In the genomic region with DNA sequence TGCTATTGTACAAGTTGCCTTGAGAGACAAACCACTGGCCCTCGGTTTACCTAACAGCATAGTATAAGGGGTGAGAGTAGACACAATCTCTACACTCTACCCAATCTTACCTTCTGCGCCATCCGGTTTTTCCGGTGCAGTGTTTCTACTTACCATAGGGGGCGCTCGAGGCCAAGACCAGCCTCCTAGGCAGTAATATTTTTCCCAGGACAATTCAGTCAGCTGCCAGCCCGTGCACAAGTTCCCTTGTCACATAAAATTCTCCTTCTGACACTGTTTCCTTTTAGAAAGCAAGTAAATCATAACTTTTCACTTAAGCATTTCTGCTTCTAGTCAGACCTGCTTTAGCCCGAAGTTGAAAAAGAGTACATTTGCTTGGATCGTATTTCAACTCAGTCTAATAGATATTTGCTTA, we compare ENCODE assay signal across 8 mouse cellular contexts.
DNase-seq lines count a peak whose midpoint lies in the region; ATAC-seq and TF ChIP-seq lines count a peak whose summit lies in the region.

No protein-coding gene starts in this region.

- ATAC-seq in hindbrain, embryonic 13.5 days (ENCODE audit: low FRiP score): no peak
- peak; percentile 76 for ATAC-seq in lung, postnatal 0 days

- H3K4me3 ChIP-seq in hindbrain, embryonic 13.5 days: no peak overlapping the region
- peak overlapping the region; percentile 27; the same call in 1 of the 2 replicates for H3K4me3 ChIP-seq in lung, postnatal 0 days (ENCODE audit: low read depth, low read length)

- 49% methylated on average over 9 of the region's 9 CpGs for WGBS in hindbrain, embryonic 13.5 days
- WGBS in lung, postnatal 0 days: 29% methylated on average over 9 of the region's 9 CpGs

- peak; percentile 83 for TF ChIP-seq CTCF in lung, postnatal 0 days (IDR thresholded peaks at IDR 0.05)

- H3K4me1 ChIP-seq in hindbrain, embryonic 13.5 days (replicated peaks): no peaks in the 10 kb centered on the region
- H3K4me1 ChIP-seq in lung, postnatal 0 days (ENCODE audit: insufficient read depth, low read depth, low read length): peaks cover 2% of the 10 kb centered on the region; the same call in 1 of the 2 replicates

- H3K27ac ChIP-seq in hindbrain, embryonic 13.5 days: no peak overlapping the region
- no peak overlapping the region for H3K27ac ChIP-seq in lung, postnatal 0 days (ENCODE audit: low read length)

- H3K9me3 ChIP-seq in hindbrain, embryonic 13.5 days: no peaks in the 10 kb centered on the region
- H3K9me3 ChIP-seq in lung, postnatal 0 days (ENCODE audit: low read length): no peaks in the 10 kb centered on the region

- no peak for TF ChIP-seq EP300 in lung, postnatal 0 days (IDR thresholded peaks at IDR 0.05)

- no peaks in the 10 kb centered on the region for H3K36me3 ChIP-seq in hindbrain, embryonic 13.5 days
- H3K36me3 ChIP-seq in lung, postnatal 0 days (ENCODE audit: insufficient read depth, low read length): no peaks in the 10 kb centered on the region

- no peaks in the 10 kb centered on the region for H3K27me3 ChIP-seq in hindbrain, embryonic 13.5 days
- no peaks in the 10 kb centered on the region for H3K27me3 ChIP-seq in lung, postnatal 0 days (replicated peaks; ENCODE audit: insufficient read depth, low read length)

- no peak overlapping the region for H3K9ac ChIP-seq in hindbrain, embryonic 13.5 days
- no peak overlapping the region for H3K9ac ChIP-seq in lung, postnatal 0 days (replicated peaks; ENCODE audit: low read depth)

- peak overlapping the region; percentile 11 for H3K4me2 ChIP-seq in hindbrain, embryonic 13.5 days
- peak overlapping the region; percentile 60 for H3K4me2 ChIP-seq in lung, postnatal 0 days (replicated peaks; ENCODE audit: low read depth, low read length)

- DNase-seq in ZHBTc4 (ENCODE audit: low read depth, low spot score): peak; percentile 68
- DNase-seq in cerebellum, postnatal 10 days: peak; percentile 79 to 84
- DNase-seq in frontal cortex, postnatal 36 days (ENCODE audit: low spot score in 2 of 2): peak; percentile 27 to 43
- DNase-seq in layer of hippocampus, adult 8-10 months (ENCODE audit: low spot score in 2 of 2): peak; percentile 39 to 54
- peak; percentile 82 for DNase-seq in lung, postnatal 0 days (ENCODE audit: low spot score)
- peak; percentile 52 for DNase-seq in retina, postnatal 1 day
- peak; percentile 34 to 68 for DNase-seq in urinary bladder, postnatal 4 days (ENCODE audit: low spot score in 2 of 2)
